Mouse (Mus musculus): ENCODE data around the gene Hnf4a.

The Hnf4a gene

DNA sequence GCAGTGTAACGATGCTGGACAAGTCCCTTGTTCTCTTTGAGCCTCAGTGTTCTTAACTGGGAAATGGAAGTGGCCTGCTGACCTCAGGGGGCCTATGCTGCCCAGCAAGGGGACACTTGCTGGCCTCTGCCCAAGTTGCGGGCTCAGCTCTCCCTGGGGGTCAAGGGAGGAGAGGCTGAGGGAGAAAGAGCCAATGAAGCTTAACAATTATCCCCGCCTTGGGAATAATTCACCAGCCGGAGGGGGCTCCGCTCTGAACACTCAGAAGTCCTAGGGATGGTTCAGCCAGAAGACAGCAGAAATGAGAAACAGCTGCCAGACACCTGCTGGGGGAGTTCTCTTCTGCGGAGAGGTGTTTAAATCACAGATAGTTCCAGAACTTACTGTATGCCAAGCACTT lies 43.2 kb downstream of the Hnf4a start:
- no peak for DNase-seq (ENCODE audit: low spot score)

DNA sequence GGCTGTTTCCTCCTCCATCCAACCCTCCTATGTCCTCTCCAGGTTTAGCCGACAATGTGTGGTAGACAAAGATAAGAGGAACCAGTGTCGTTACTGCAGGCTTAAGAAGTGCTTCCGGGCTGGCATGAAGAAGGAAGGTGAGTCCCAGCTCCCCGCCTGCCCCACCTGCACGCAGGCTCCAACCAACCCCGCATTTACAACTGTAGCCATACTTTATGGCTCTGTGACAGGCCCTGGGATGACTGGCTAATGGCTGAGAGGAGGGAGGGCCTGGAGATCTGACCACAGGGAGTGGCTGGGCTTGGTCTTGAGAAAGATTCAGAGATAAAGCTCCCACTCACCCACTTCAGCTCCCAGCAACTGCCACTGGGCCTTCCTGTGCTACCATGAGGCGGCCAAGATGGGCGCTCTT lies 45.9 kb downstream of the Hnf4a start:
- peak; percentile 10 for DNase-seq (ENCODE audit: low spot score)

DNA sequence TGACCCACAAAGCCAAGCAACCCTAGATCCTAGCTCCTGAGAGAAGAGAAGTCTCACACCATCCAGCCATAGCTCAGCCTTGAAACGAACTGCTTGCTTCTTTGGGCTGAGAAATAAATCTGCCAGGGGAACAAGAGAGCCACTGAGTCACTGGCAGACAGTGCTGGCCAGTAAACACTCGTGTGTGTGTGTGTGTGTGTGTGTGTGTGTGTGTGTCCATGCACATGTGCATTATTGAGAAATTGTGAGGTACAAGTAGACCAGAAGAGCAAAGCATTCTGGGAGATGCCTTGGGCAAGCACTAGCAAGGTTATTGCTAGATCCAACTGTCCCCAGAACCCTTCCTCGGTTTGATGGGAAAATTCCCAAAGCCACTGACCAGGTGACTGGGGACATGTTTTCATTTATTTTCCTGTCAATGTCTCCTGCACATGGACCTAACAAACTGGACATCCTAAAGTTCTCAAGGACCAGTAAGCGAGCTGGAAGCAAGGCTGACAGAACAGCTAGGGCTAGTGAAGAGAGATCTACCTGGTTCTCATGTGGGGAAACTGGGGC lies 47.9 kb downstream of the Hnf4a start:
- DNase-seq (ENCODE audit: low spot score): no peak

DNA sequence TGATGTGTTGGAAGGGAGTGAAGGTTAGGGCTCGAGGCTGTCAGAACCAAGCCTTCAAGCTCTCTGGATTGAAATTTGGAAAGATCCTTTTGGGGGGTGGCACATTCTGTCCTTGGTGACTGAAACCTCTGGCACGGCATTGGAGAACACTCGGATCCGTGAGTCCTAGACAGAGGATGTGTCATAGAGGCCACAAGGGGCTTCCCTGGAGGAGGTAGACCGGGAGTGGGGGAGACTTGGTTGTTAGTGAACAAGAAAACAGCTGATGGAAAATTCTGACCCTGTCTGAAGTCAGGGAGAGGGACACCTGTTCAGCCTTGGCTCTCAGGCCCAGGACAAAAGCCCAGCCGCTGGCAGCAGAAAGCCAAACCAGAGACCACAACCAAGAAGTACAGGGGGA lies 48.4 kb downstream of the Hnf4a start:
- no peak for DNase-seq (ENCODE audit: low spot score)

DNA sequence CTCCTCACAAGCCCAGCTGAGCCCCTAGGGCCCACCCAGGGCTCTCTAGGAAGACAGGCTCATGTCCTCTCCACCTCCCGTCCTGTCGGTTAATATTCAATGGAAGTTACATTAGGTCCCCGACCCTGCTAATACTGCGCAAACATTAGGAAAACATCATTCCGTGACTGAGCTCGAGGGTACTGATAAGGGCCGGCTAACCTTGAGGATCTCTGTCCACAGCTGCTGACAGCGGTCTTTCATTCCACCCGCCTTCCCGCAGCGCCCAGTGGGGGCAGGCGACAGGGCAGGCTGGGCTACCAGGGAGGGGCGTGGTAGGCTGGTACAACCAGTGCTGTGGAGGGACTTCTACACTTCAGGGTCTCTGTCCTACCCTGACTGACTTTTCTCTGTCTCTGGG lies 48.8 kb downstream of the Hnf4a start:
- DNase-seq (ENCODE audit: low spot score): no peak

DNA sequence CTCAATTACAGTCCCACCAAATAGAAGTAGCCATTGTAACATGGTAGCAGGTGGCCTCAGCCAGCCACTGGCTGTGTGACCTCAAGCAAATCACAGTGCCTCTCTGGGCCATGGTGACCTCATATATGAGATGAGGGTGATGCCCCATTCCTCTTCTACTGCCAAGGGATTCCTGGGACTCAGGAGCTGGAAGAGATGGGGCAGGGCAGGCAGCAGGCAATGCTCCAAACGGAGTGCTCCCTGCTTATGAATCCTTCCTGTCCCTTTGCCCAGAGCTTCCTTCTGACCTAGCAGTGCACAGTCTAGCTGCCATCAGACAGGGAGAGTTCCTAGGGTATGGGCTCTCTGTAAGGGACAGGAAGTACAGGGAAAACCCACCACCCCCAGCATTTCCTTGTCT lies 51.9 kb downstream of the Hnf4a start:
- DNase-seq (ENCODE audit: low spot score): no peak

DNA sequence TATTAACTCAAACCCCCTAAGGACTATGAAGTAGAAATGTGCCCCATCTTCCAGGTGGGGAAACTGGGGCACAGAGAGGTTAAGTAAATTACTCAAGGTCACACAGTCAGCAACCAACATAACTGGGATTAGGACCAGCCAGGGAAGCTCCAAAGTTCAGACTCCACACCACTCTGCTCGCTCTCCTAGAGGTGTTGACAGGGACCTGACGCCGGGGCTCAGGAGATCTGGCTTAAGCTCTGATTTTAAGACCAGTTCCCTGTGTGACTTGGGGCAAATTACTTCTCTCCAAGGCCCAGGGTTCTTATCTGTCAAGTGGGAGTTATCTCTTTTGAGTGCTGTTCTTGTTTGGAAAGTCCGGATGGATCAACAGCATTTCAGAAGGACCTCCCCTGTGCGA lies 52.6 kb downstream of the Hnf4a start:
- DNase-seq (ENCODE audit: low spot score): no peak

DNA sequence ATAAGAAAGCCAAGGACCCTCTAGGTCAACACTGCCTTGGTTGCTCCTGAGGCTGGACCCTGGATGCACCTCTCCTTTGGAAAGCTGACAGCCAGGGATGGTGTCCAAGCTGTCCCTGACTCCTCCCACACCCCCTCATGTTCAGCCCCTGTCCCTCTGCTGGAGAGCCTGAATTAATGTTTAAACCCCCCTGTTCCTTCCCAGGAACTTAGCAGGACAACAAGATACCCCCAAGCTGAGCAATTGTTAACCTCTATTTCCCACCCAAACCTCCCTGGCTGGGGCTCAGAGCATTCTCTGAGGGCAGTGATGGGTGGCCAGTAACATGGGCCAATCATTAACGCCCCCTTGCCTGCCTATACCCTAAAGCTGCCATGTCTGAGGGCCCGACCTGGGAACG lies 53.6 kb downstream of the Hnf4a start:
- no peak for DNase-seq (ENCODE audit: low spot score)

DNA sequence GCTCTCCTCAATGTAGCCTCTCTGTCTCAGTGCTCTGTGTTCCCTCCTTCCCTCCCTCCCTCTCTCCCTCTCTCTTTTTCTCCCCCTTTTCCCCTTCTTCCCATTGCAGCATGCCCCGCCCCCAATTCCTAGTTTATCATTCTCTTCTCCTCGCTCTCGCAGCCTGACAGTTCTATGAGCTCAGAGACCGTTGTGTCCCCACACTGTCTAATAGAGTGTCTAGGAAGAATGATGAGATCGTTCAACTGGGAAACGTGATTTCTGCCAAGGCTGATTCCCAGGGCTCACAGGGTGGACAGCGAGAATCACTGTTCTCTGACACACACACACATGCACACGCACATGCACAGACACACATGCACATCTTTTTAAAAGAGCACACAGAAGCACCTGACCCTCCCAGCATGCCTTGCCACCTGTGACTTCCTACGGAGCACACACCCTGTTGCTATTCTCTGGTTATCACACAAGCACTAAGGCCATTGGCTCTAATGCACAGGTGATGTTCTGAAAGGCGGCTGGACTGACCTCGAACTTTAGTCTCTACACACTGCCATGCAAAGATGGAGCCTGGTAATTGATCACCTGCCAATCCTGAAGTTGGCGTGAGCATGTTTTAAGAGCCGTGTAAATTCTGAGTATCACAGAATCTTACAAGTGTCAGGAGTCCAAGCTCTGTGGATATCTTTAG lies 54.8 kb downstream of the Hnf4a start:
- DNase-seq (ENCODE audit: low spot score): no peak

DNA sequence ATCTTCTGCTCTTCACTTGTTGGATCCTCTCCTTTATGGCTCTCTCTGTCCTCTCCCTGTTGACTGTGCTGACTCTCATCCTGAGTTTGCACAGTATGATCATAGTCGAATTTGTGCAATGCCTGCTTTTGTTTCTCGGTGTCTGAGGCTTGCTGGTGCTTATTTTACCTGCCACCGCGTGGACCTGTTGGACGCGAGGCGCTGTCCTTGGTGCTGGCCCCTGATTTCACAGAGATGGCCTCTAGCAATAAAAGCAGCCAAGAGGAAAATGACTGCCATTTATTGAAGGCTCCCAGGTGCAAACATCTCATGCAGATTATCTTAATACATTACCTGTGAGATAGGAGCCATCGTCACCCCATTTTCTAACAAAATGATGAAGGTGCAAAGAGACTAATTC lies 58.0 kb downstream of the Hnf4a start:
- peak; percentile 38 for DNase-seq (ENCODE audit: low spot score)

DNA sequence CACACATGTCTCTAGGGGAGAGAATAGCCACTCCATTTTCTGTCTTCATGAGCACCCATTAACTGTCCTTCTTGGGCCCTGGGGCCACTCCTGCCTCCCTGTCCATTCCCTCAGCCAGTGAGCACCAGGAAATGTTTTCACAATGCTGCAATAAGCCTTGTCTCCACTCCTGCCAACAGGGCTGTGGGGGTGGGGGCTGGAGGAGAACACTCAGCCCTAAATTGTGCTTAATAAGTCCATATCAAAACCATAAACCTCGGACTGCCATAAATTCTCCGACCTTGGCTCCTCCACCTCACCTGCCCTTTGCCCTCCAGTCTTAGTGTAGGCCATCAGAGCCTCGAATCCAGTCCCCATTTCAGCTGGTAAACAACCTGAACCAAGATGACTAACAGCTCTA lies 67.7 kb downstream of the Hnf4a start:
- no peak for DNase-seq (ENCODE audit: low spot score)

DNA sequence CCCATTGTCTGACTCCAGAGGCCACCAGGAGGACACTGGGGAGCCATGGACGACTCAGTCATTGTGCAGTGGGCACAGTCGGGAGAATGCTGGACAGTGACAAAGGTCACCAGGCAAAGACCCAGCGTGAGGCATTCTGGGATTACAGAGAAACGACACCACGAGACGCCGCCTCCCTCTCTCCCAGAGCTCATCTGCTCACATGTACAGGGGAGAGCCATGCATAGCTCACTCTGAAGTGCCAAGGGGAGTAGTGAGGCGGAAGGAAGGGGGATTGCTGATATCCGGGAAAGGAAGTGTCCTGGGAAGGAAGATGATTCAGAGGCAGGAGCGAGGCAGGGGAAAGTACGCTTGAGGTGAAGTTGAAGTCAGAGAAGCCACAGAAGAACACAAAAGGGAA lies 68.6 kb downstream of the Hnf4a start:
- DNase-seq (ENCODE audit: low spot score): no peak

DNA sequence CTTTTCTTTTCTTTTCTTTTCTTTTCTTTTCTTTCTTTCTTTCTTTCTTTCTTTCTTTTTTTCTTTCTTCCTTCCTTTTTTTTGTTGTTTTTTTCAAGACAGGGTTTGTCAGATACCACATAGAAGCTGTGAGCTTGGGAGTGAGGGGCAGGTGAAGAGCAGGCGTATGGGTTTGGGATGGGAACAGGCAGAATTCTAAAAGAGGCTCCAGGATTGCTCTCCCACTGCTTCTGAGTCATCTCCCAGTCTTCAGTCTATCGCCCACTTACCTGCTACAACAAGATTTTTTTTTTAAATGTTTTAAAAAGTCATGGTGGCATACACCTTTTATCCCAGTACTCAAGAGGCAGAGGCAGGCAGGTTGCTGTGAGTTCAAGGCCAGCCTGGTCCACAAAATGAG lies 71.4 kb downstream of the Hnf4a start:
- no peak for DNase-seq (ENCODE audit: low spot score)

DNA sequence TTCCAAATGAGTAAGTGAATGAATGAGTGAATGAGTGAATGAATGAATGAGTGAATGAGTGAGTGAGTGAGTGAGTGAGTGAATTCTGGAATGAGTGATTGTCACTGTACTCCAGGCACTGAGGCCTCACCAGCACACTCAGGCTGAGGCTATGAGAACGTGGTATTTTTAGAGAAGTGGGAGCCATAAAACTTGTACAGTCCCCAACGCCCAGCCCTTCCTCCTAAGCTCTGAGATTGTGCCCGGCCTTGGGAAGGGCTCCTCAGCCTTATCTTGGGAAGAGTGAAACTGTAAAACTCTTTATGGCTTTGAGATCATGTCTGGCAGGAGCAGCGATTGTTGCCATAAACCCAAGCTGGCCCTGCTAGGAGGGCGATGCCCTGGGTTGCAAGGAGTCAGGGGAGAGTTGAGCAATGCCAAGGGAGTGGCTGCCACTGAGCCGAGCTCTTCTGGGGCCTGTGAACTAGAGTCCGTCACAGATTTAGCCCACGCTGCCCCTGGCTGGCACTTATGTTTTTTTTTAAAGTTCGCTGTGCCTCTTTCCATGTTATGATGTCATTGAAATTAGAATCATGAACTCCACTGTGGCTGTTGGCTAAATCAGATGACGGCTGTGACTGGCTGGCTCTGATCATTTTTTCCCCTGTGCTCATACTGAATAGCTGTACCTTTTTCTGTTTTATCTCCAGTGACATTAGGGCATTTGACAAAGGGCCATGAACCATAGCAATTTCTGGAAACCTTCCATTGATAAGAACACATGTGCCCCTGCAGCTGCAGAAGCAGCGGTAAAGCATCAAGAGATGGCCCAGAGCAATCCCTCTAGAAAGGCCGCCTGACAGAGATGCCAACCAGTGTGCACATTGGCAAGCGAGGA lies 73.7 kb downstream of the Hnf4a start:
- DNase-seq (ENCODE audit: low spot score): no peak

DNA sequence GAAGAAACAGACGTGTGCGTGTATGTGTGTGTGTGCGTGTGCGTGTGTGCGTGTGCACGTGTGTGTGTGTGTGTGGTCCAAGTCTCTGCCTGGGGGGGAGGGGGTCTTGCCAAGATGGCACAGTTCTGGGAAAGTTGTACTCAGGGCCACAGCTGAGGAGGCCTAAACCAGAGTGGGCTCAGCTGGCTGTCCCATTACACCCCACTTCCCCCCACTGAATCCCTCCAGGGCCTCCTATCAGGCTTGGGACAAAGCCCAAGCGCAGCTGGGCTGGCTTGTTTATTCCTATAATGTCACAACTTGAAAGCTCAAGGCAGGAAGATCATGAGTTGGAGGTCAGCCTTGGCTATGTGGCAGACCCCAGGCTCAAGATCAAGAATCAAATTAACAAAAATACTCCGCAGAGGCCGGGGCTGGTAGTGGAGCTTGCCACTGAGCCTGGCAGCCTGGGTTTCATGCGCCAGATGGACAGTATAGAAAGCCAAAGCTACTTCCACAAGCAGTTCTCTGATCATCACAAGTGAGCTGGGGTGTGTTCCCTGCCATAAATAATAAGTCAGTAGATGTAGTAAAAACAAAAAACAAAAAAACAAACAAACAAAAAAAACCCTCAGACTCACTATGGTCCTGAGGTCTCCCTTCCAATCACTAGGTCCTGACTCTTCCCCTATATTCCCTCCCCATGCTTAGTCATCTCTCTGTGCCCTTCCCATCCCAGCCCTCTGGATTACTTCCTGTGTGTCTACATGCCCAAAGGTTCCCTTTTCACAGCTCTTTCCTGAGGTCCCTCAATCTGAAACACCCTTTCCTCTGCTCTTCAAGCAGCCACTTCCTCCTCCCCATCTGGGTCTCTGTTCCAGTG lies 76.8 kb downstream of the Hnf4a start:
- DNase-seq (ENCODE audit: low spot score): no peak

DNA sequence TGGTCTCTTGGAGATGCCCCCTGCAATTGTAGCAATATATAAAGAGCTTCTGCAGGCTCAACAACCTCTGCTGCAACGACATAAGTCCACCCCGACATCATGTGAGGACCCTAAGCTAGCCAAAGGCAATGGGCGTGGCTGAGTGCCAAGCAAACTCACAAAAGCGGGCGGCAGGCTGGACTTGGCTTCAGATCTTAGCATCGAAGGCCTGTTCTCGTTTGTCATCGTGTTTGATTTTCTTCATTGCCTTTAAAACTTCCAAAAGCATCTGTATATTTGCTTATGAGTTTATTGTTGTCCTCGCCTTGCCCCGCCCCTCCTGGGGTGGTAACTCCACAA lies 77.4 kb downstream of the Hnf4a start:
- no peak for DNase-seq (ENCODE audit: low spot score)

DNA sequence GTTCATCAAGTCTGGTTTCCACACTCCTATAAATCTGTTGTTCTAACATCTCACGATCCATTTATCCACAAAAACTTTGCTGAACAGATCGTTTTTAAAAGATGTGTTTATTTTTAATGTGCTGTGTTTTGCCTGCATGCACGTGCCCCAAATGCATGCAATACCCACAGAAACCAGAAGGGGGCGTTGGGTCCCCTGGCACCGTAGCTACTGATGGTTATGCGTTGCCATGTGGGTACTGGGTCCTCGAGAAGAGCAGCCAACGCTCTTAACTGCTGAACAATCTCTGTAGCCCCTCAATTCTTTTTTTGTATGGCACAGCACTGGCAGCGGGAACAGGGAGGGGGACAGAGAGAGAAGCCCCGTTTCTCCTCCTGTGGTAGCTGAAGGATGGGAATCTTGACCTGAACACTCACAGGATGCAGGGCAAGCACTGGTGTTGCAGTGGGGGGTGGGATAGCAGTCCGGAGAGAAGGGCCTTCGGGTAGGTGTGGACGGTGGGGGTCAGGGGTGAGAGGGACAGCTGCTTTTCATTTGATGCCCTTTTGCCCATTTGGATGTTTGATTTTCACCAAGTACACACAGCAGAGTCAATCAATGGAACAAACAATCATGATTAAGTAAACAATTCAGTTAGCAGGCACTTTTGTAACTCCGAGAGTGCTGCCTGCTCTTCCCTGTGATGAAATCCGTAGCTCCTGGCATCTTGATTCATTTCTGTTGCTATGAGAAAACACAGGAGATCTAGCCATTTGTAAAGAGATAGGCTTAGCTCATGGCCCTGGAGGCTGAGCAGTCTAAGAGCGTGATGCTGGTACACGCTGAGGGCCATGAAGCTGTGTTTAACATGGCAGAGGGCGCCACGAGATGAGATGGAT lies 80.0 kb downstream of the Hnf4a start:
- DNase-seq (ENCODE audit: low spot score): no peak

DNA sequence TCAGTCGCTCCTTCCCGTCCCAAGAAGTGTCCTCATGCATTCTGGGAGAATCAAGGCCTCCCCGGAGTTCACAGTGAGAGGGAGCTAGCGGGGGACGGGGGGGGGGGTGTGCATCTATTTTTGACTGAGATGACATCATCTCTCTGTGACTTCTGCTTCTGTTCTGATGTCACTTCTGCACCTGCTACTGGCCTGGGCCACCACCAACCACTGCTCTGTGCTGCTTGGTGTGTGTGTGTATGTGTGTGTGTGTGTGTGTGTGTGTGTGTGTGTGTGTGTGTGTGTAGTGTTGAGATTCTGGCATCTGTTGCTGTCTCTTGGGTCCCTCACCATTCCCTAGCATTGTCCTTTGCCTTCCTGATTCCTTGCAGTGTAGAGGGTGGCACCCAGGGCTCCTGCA lies 80.9 kb downstream of the Hnf4a start:
- DNase-seq (ENCODE audit: low spot score): no peak

DNA sequence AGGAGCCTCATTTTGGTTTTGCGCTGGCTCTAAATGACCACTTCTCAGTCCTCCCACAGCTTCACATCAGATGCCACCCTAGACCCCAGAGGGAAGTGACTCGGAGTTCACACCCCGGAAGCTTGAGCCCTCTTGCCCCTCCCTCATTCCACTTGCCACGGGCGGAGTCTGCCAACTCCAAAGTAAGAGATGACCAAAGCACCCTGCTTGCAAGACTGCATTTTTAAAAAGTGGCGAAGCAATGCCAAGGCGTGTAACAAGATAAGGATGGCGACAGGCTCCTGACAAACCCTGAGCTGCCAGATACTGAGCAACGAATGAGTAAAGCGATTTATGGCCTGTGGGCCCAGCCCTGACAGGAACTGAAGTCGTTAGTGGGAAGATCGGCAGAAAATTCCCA lies 83.6 kb downstream of the Hnf4a start:
- no peak for DNase-seq (ENCODE audit: low spot score)

DNA sequence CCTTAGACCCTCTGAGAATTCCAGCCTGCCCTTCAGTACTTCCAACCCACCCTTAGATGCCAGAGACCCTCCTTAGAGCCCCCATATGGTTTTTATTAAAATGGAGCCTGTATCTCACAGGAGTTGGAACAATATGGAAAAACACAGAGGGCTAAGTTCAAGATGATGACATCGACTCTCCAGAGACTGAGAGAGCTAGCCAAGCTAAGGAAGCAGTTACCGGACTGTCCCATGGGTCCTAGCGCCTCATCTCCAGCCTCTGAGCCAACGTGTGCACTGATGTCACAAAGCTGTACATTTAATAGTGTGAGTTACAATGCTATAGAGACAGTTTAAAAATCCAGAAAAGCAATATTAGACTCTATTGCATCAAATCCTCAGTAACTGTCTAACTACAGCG lies 84.4 kb downstream of the Hnf4a start:
- DNase-seq (ENCODE audit: low spot score): no peak

DNA sequence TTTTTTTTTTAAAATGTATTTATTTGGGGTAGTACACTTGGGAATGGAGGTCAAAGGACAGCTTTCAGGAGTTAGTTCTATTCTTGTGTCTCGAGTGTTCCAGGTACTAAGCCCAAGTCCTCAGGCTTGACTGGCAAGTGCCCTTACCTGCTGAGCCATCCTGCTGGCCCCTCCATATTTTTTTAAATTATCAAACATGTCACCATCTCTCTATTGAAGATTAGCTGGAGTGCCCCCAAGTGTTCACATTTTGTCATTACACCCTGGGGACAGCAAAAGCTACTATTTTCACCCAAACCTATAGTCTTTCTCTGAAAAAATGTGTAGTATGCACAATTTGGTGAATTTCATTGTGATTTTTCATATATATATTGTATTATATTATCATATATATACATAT lies 85.5 kb downstream of the Hnf4a start:
- no peak for DNase-seq (ENCODE audit: low spot score)

Data from urinary bladder, postnatal 14 days (tissue).